Mouse (Mus musculus): ENCODE results near the gene Zbed3.
A peak's percentile ranks its signal among the peaks of the same experiment; 100 is the strongest.
"Not testable (repeated sequence)": the region's sequence is repeated elsewhere in the genome, so short reads cannot be mapped to it uniquely, and the experiment has no call there.

Gene Zbed3

DNA sequence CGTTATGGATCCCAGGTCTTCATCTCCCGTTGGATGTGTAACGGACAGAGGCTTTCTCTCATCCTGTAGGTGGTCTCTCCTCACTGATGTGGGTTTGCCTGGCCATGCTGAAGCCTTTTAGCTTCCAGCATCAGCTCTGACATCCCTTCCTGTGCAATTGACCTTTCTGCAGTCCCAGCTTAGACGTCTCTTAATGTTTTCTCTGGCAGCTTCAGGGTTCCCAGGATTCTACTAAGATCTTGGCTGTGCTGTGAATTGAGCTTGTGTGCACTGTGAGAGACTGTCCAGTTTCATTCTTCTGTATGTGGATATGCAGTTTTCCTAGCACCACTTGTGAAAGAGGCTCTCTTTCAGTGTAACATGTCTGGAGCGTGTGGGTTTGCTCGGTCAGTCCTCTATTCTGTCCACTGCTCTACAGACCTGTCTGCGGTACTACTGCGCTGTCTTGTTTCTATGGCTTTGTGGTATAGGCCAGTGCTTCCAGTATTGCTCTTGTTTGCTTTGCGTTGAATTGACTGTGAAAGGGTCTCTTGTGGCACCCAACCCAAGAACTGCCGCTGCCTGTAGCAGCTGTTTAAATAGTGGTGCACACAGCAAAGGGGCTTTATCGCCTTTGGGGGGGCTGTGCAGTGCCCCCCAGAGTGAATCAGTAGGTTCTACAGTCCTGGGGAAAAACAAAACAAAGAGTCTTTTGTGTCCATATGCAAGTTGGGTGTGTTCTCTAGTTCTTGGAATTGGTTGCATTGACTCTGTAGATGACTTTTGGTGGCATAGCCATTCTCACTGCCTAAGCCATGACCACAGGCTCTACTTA is 8.9 kb downstream of the Zbed3 start:
- no peak for DNase-seq (ENCODE audit: low spot score)

DNA sequence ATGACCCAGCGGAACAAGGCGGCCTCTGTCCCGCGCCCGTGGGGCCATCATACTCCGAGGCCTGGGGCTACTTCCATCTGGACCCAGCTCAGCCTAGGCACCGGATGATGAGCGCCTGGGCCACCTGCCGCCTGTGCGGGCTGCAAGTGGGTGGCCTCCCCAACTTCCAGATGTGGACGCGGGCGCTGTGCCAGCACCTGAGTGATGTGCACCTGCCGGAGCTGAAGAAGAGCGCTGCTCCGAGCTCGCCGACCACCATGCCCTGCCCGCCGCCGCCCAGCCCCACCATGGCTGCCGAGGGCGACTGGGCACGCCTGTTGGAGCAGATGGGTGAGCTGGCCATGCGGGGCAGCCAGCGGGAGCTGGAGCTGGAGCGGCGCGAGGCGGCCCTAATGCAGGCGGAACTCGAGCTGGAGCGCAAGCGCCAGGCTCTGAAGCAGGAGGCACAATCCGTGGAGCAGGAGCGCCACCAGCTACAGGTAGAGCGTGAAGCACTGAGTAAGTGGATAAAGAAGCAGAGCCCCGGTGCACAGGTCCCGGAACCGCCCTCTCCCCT is 12.8 kb downstream of the Zbed3 start:
- no peak for DNase-seq (ENCODE audit: low spot score)

DNA sequence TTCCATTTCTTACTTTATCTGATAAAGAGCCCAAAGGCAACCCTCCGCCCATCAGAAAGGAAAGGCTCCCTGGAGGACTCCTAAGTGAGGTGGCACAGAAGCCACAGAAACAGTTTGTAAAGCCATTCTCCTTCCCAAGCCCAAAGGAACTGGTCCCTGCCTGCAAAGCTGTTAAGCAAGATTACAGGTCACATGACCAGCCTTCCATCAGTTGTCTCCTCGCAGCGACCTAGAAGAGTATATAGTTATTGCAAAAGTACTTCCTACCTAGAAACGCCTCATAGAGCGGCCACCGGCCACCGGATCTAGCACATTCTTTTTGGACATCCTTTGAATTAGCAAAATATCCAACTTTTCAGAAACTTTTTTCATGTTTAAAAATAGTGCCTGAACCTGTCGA is 20.1 kb downstream of the Zbed3 start:
- DNase-seq (ENCODE audit: low spot score): no peak

GRCm38 (mm10) chr13:95345869-95346268 is 22.5 kb downstream of the Zbed3 start:
- DNase-seq (ENCODE audit: low spot score): no peak

DNA sequence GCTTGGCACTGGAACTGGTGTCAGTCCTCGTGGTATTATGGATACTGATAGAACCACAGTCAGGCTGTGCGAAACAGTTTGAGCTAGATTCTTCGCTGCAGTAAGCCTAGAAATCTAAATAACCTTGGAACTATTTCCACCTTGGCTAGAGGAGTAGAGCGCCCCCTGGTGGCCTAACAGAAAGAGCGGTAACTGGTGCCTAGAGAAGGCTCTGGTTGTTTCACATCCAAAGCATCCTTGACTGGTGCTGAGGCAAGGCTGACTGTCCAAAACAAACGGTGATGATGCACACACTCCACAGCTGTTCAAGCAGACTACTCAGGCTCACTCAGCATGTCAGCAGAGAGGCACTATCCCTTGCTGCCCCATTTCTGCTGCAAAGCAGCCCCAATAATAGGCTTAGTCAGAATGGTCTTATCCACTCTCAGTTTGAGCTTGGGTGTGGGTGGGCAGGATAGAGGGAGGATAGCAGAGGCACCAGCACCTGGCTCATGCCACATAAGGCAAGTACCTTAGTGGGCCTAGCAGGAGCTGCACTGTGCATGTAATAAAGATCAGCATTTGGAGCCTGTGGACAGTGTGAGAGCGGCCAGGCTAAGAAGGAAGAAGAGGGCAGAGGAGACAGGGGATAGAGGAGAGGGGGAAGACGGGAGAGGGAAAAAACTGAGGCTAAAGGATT is 23.7 kb downstream of the Zbed3 start:
- peak; percentile 77 for DNase-seq (ENCODE audit: low spot score)

- DNase-seq (ENCODE audit: low spot score): no peak
Observed at GRCm38 (mm10) chr13:95348476-95348875, 25.1 kb downstream of the Zbed3 start.

DNA sequence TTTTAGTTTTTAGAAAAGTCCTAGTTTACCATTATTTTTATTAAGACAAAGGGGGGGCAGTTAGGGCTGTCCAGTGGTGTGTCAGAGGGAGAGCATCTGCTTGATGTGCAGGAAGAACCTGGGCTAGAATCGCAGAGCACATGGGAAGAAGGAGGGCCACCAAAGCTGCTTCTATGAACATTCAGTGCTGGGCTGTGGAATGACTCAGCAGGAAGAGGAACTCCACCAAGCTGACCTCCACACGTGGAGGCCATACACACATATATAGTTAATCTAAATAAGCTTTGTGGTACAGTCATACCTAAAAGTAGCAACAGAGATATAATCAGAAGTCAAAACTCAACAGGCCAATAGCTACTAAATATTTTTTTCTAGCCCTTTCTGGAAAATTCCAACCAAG is 34.8 kb downstream of the Zbed3 start:
- no peak for DNase-seq (ENCODE audit: low spot score)

DNA sequence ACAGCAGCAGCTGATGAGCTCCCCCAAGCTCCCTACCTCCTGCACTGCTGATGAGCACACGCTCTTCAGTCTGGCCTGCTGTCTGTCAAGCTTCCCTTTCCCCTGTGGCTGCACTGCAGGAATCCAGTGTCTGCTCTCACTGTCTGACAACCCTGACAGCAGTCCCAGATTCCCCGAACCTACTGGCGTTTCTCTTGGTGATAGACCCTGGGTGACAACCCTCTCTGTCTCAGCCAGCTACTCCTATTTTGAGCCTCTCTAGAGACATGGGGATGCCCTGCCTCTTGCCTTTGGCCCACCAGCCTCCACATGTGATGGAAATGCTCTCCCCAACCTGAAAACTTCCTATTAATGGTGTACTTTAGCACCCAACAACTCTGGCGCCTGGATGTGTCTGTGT is 40.0 kb downstream of the Zbed3 start:
- DNase-seq (ENCODE audit: low spot score): no peak

- no peak for DNase-seq (ENCODE audit: low spot score)
Observed at GRCm38 (mm10) chr13:95366356-95366755, 42.9 kb downstream of the Zbed3 start.

DNA sequence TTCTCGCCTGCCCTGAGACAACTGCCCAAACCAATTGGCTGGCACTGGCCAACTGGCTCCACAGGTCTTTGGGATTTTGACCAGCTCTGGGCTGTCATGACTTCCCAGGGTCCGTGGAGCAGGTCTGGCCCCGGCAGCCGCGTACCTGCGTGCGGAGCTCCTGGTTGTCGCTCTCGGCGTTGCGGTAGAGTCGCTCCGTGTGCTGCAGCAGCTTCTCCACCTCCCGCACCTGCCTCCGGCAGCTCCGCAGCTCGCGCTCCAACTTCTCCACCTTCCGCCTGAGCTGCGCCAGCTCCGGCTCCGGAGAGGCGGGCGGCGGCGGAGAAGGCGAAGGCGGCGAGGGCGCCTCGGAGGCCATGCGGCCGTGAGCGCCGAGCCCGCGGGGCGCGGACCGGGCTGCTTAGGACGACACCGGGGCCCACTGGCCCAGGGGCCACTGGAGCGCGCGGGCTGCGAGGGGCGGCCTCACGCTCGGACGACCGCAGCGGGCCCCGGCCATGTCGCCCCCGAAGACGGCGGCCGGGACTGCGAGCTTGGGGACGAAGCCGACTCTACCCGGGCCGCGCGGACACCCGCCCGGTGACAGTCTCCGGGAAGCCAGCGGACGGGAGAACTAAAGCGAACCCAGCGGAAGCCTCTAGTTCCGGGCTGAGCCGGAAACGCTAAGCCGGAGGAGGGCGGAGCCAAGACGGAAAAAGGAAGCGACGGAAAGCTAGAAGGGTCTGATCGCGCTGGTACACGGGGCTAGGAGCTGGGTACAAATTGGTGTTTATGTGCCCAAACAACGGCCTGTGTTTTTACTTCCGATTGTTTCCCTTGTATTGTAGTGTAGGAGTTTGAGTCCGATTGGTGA is 51.5 kb downstream of the Zbed3 start, which contains the start of gene Aggf1:
TSS of gene Aggf1 (minus strand) at position 652 of the 853 bp plus-strand sequence.
- DNase-seq (ENCODE audit: low spot score): peak; percentile 81

DNA sequence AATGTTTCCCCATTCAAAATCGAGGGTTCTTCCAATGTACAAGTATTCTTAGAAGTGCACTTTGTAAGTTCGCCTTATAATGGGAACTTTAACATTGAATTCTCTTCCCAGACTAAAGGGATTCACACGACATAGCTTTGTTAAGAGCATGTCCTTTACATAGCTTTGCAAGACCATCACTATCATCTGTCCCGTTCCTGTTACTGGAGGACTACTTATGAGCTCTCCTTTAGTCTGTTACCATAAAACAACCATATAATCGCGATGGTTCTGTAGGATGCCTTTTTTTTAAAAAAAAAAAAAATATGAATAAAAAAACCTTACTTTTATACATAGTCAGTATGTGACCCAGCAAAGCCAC is 52.1 kb downstream of the Zbed3 start:
- no peak for DNase-seq (ENCODE audit: low spot score)

DNA sequence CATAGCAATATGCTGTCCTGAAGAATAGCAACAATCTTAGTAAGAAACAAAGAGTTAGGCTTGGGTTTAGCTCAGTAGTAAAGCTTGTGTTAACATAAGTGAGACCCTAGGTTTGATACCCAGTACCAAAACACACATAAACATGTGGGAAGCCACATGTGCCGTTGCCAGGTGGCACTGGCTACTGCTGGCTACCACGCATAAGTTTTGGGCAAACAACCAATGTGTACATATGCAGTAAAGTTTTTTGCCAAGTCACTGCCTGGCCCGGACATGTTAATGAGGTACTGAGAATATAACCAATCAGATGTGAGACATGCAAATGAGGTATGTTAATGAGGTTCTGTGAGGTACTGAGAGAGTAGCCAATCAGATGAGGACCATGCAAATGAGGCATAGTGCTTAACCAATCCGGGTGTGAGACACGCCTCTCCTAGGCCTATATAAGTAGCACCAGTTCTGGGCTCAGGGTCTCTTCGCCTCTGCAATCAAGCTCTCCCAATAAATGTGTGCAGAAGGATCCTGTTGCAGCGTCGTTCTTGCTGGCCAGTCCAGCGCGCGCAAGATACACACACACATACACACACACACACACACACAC is 53.4 kb downstream of the Zbed3 start:
- DNase-seq (ENCODE audit: low spot score): not testable (repeated sequence)

DNA sequence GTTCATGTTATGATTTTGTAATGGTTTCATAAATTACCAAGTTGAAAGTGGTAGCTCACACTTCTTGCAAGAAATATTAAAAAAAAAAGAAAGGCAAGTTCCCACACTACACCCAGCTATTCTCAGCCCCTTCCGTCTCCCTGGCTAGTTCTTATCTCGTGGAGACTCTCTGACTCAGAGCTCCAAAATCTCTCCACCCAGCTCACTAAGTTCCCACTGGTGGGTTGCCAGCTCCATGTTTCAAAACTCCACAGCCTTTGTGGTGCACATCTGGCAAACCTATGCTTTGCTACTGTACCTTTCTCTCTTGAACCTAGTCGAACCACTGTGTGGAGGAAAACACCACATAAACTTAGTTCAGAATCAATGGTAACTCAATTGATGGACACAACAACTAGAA is 55.3 kb downstream of the Zbed3 start:
- DNase-seq (ENCODE audit: low spot score): no peak

DNA sequence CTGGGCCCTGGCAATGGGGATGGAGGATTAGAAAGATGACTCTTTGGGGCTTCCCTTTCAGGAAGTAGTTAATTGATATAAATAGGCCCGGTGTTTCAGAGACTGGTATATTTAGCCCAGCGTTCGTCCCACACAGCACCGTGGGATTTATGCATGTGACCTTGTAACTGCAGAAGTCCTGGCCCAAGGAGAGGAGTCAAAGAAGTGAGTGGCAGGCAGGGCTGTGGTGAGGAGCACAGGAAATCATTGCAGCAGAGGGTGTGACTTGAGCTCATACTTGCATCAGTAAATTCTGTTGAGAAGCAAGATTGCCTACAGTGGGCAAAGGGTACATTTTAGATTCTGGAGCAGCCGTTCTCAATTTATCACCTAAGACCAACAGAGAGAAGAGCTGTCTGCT is 59.0 kb downstream of the Zbed3 start:
- DNase-seq (ENCODE audit: low spot score): no peak

Measured in left cerebral cortex, adult 11 months (tissue).